Mouse (Mus musculus) spleen, adult 2 months (tissue): ENCODE results near the gene Polrmt.

Experiments
- CTCF ChIP-seq: fragments of 200-500 bp; IDR thresholded peaks from 2 replicates; pipeline ENCODE4 v1.5.1; 2011; ENCODE audit warnings: mild to moderate bottlenecking, inconsistent platforms; ENCODE audit not compliant: insufficient read depth, insufficient read length, insufficient replicate concordance; ENCODE audit errors: extremely low read depth
- POLR2A ChIP-seq: fragments of 200-500 bp; IDR thresholded peaks from 2 replicates; pipeline ENCODE4 v1.6.1; 2011; ENCODE audit warnings: low read depth, low read length, inconsistent platforms

DNA sequence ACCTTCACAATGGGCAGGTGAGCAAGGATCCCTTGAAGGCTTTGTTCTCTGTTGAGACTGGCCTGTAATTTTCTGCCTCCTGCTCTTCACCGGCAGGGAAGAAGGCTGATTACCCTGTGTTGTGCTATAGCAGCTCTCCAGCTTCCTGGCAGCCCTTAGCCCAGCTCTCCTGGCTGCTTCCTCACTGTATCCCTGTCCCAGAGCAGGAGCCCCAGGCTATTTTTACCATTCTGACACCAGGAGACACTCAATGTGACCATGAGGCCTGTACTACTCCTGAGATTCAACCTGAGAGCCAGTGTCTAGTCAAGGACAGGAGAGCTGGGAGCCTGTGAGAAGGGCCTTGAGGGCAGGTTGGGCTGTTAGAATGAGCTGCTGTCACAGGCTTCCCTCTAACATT, 59.7 kb downstream of the Polrmt start:
- no peak for TF ChIP-seq CTCF
- no peak for TF ChIP-seq POLR2A
